Mouse (Mus musculus): ENCODE measurements around the gene Cngb1. TPM values are rescaled to one million over a fixed set of nuclear protein-coding genes. Genes with fewer than 3 reads are reported as not detected.

Cngb1 gene
- polyA plus RNA-seq, 1 experiment from 2014 or later: 0.81 TPM

DNA sequence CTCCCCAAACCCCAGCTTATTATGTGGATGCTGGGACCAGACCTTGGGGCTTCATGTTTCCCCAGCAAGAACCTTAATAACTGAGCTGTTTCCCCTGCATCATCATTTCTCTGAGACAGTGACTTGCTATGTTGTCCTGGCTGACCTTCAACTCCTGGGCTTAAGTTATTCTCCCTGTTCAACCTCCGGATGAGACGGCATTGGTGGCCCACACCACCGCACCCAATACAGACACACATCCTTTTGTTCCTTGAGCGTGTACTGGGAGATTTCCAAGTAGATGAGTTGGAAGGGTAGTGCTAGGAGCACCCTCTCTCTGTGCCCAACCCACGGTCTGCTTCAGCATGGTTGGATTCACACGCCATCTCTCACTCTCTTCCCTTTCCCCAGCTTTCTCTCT, 7.5 kb upstream of the Cngb1 start:
- no peak for ATAC-seq (replicated peaks; ENCODE audit: low FRiP score, low TSS enrichment, low read depth)
- Histone ChIP-seq H3K36me3 (ENCODE audit: control insufficient read depth, insufficient read depth, low read length) (no peaks in the 10 kb centered on the region), H3K9ac (ENCODE audit: low read length) (no peak overlapping the region), H3K27ac (ENCODE audit: low read depth) (no peak overlapping the region), H3K27me3 (replicated peaks; ENCODE audit: control insufficient read depth, insufficient read depth, low read length) (no peaks in the 10 kb centered on the region), H3K4me2 (ENCODE audit: low read length) (no peak overlapping the region), H3K9me3 (ENCODE audit: control insufficient read depth, low read length) (no peaks in the 10 kb centered on the region), H3K4me1 (replicated peaks; ENCODE audit: control insufficient read depth, insufficient read depth, low read length) (no peaks in the 10 kb centered on the region), H3K4me3 (ENCODE audit: low read depth, low read length) (no peak overlapping the region)
- WGBS: 86% methylated on average over 6 of the region's 6 CpGs
- no peak for DNase-seq (ENCODE audit: low spot score)

DNA sequence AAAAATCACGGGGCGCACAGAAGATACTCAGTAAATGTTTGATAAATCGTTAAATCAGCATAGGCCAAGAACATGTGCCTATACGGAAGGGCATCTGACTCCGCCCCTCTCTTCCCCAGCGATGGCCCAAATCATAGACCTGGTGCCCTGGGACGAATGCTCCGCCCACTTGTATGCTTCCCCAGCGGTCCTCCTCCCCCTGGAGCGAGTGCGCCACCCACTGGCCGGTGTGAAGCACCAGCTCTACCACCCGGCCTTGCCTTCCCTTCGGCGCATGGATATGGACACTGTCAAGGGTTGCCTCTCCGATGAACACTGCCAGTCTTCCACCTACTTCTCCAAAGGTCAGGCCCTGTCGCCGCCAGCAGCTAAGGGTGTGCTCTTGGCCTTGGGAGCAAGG, 6.5 kb upstream of the Cngb1 start:
- 69% methylated on average over 18 of the region's 18 CpGs for WGBS
- DNase-seq (ENCODE audit: low spot score) (no peak), ATAC-seq (replicated peaks; ENCODE audit: low FRiP score, low TSS enrichment, low read depth) (no peak)
- no peak overlapping the region for H3K9ac ChIP-seq (ENCODE audit: low read length)
- no peaks in the 10 kb centered on the region for H3K27me3 ChIP-seq (replicated peaks; ENCODE audit: control insufficient read depth, insufficient read depth, low read length)
- H3K9me3 ChIP-seq (ENCODE audit: control insufficient read depth, low read length): no peaks in the 10 kb centered on the region
- no peak overlapping the region for H3K4me3 ChIP-seq (ENCODE audit: low read depth, low read length)
- no peaks in the 10 kb centered on the region for H3K36me3 ChIP-seq (ENCODE audit: control insufficient read depth, insufficient read depth, low read length)
- no peaks in the 10 kb centered on the region for H3K4me1 ChIP-seq (replicated peaks; ENCODE audit: control insufficient read depth, insufficient read depth, low read length)
- H3K4me2 ChIP-seq (ENCODE audit: low read length): no peak overlapping the region
- H3K27ac ChIP-seq (ENCODE audit: low read depth): no peak overlapping the region

DNA sequence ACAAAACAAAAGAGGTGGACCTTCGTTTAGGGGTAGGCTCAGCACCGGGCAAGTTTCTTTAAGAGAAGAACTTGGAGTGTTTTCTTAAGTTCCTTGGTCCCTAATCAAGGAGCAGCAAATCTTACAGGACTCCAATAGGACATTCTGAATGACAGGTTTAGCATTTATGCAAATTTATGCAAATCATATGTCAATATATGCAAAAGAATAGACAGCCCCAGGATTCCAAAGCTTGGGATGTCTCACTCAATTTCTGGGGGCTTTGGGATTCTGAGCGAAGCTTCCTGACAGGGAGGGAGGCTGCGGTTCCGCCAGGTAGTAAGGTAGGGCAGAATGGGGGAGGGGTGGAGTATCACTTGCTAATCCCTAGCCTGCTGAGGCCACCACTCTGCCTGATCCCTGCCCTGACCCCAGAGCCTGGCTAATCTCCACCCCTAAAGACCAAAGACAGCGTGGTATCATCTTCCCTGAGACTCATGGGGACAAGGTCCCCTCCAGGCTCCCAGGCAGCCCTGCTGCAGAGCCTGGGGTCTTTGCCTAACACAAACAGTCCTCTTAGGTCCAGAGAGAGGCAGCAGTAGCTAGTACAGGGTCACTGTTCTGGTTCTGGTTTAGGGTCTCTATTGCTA, 4.1 kb upstream of the Cngb1 start, which contains the start of gene Tepp:
Tepp (plus strand) TSS at position 225 of the 629 bp plus-strand sequence.
- 39% methylated on average over 6 of the region's 6 CpGs for WGBS
- Histone ChIP-seq H3K4me3 (ENCODE audit: low read depth, low read length) (no peak within 1 kb of the TSS), H3K27ac (ENCODE audit: low read depth) (no peak within 1 kb of the TSS), H3K36me3 (ENCODE audit: control insufficient read depth, insufficient read depth, low read length) (no peaks in the 10 kb centered on the region), H3K4me1 (replicated peaks; ENCODE audit: control insufficient read depth, insufficient read depth, low read length) (no peaks in the 10 kb centered on the region), H3K9me3 (ENCODE audit: control insufficient read depth, low read length) (no peaks in the 10 kb centered on the region), H3K27me3 (replicated peaks; ENCODE audit: control insufficient read depth, insufficient read depth, low read length) (no peaks in the 10 kb centered on the region), H3K4me2 (ENCODE audit: low read length) (no peak within 1 kb of the TSS), H3K9ac (ENCODE audit: low read length) (no peak within 1 kb of the TSS)
- DNase-seq (ENCODE audit: low spot score): no peak
- ATAC-seq (replicated peaks; ENCODE audit: low FRiP score, low TSS enrichment, low read depth): no peak

DNA sequence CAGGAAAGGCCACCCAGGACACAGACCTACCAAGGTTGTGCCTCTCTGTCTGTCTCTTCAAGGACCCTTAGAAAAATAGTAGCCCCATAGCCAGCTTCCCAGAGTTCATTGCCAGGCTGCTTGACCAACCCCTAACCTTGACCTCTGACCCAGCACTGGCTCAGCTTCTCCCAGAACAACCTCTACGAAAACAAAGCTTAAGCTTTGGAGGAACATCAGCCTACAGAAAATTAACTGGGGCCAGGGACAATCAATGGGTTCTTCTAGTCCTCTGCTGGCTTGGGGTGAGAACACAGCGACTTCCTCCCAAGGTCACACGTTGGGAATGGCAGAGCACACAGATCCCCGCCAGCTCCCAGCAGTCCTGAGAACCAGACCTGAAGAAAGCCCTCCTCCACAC, 859 bp downstream of the Cngb1 start:
- Histone ChIP-seq H3K36me3 (ENCODE audit: control insufficient read depth, insufficient read depth, low read length) (no peaks in the 10 kb centered on the region), H3K4me1 (replicated peaks; ENCODE audit: control insufficient read depth, insufficient read depth, low read length) (no peaks in the 10 kb centered on the region), H3K9me3 (ENCODE audit: control insufficient read depth, low read length) (no peaks in the 10 kb centered on the region), H3K27ac (ENCODE audit: low read depth) (no peak overlapping the region), H3K4me2 (ENCODE audit: low read length) (no peak overlapping the region), H3K27me3 (replicated peaks; ENCODE audit: control insufficient read depth, insufficient read depth, low read length) (no peaks in the 10 kb centered on the region), H3K9ac (ENCODE audit: low read length) (no peak overlapping the region), H3K4me3 (ENCODE audit: low read depth, low read length) (no peak overlapping the region)
- 55% methylated on average over 4 of the region's 4 CpGs for WGBS
- ATAC-seq (replicated peaks; ENCODE audit: low FRiP score, low TSS enrichment, low read depth): no peak
- DNase-seq (ENCODE audit: low spot score): no peak

DNA sequence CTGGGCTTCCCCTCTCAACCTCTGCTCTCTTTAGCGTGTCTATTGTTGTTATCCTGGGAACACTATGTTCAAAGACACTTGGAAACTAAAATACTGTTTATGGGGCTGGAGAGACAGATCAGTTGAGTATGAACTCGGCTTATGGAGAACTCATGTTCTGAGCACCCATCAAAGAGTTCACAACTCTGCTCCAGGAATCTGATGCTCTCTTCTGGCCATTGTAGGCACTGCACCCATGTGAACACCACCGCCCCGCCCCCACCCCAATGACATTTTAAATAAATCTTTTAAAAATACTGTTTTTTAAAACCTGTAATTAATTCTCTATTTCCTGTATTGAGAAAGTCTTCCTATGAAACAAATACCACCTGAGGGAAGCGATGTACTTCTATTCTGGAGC, 4.0 kb downstream of the Cngb1 start:
- WGBS: 19% methylated on average over 5 of the region's 5 CpGs
- Histone ChIP-seq H3K4me2 (ENCODE audit: low read length) (no peak overlapping the region), H3K36me3 (ENCODE audit: control insufficient read depth, insufficient read depth, low read length) (no peaks in the 10 kb centered on the region), H3K27me3 (replicated peaks; ENCODE audit: control insufficient read depth, insufficient read depth, low read length) (no peaks in the 10 kb centered on the region), H3K27ac (ENCODE audit: low read depth) (no peak overlapping the region), H3K9me3 (ENCODE audit: control insufficient read depth, low read length) (no peaks in the 10 kb centered on the region), H3K4me1 (replicated peaks; ENCODE audit: control insufficient read depth, insufficient read depth, low read length) (no peaks in the 10 kb centered on the region), H3K4me3 (ENCODE audit: low read depth, low read length) (no peak overlapping the region), H3K9ac (ENCODE audit: low read length) (no peak overlapping the region)
- ATAC-seq (replicated peaks; ENCODE audit: low FRiP score, low TSS enrichment, low read depth): no peak
- DNase-seq (ENCODE audit: low spot score): peak; percentile 64

DNA sequence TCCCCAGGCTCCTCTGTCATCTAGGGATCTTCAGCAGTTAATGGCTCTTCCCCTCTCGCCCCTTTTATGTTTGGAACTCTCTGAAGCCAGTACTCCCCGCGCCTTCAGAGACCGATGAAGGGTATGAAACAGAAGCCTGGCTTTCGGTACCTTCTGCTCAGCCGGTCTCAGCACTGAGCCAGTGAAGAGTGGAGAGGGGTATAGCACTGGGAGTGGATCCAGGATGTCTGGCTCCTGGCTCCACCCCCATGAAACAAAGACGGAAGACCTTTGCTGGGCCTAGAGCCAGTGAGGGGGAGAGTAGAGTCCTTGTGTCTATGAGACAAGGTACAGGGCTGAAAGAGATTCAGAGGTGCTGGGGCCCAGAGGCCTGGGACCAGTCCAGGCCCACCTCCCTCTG, 12.5 kb downstream of the Cngb1 start:
- ATAC-seq (replicated peaks; ENCODE audit: low FRiP score, low TSS enrichment, low read depth) (peak; percentile 54; the same call in 1 of the 2 replicates), DNase-seq (ENCODE audit: low spot score) (no peak)
- Histone ChIP-seq H3K9me3 (ENCODE audit: control insufficient read depth, low read length) (no peaks in the 10 kb centered on the region), H3K36me3 (ENCODE audit: control insufficient read depth, insufficient read depth, low read length) (no peaks in the 10 kb centered on the region), H3K27me3 (replicated peaks; ENCODE audit: control insufficient read depth, insufficient read depth, low read length) (no peaks in the 10 kb centered on the region), H3K4me2 (ENCODE audit: low read length) (no peak overlapping the region), H3K27ac (ENCODE audit: low read depth) (peak overlapping the region; percentile 55), H3K4me1 (replicated peaks; ENCODE audit: control insufficient read depth, insufficient read depth, low read length) (no peaks in the 10 kb centered on the region), H3K9ac (ENCODE audit: low read length) (no peak overlapping the region), H3K4me3 (ENCODE audit: low read depth, low read length) (no peak overlapping the region)
- 56% methylated on average over 7 of the region's 7 CpGs for WGBS

DNA sequence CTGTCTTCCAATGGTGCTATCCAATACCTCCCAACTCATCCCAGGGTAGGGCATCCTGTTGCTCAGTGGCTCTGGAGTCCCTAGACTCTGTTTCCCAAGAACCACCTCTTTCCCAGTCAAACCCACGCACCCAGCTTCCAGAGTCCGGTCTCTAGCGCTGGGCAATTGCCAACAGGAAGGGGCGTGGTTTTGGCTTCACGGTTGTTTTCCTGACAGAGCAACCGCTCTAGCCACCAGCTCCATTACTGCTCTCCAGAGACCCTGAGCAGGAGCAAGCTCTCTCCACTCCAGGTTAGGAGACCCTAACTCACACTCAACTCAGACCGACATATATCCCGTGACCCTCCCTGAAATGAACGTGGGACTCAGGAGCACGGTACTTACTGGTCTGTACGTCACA, 13.2 kb downstream of the Cngb1 start:
- DNase-seq (ENCODE audit: low spot score) (no peak), ATAC-seq (replicated peaks; ENCODE audit: low FRiP score, low TSS enrichment, low read depth) (no peak)
- Histone ChIP-seq H3K4me1 (replicated peaks; ENCODE audit: control insufficient read depth, insufficient read depth, low read length) (no peaks in the 10 kb centered on the region), H3K27me3 (replicated peaks; ENCODE audit: control insufficient read depth, insufficient read depth, low read length) (no peaks in the 10 kb centered on the region), H3K27ac (ENCODE audit: low read depth) (no peak overlapping the region), H3K4me2 (ENCODE audit: low read length) (0 out of 2 replicates have a peak overlapping the region, but pooled peaks have one; percentile 11), H3K9me3 (ENCODE audit: control insufficient read depth, low read length) (no peaks in the 10 kb centered on the region), H3K4me3 (ENCODE audit: low read depth, low read length) (no peak overlapping the region), H3K36me3 (ENCODE audit: control insufficient read depth, insufficient read depth, low read length) (no peaks in the 10 kb centered on the region), H3K9ac (ENCODE audit: low read length) (no peak overlapping the region)
- WGBS: 62% methylated on average over 11 of the region's 11 CpGs

DNA sequence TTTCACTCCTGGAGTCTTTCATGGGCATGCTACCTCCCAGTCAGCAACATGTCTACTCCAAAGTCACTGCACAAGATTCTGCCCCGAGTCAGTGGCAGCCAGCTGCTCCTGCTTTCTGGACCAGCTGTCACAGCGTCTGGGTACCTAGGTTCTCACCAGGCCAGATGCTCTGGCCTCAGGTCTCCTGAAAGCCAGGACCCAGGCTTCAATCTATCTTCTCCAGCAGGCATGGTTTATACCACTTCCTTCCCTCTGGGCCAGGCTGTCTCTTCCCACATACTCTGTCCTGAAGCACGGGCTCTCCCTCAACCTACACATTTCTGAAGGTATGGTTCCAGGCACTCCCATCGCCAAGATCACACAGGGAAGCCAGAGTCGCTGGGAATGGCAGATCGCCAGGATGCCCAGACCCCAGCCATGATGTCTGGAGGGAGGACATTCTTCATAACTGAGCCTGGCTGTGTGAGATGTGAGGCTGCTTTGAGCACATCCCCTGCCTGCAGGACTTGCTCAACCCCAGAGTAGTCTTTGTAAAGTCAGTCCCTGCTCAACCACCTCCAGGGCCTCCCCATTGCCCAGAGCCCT, 17.2 kb downstream of the Cngb1 start:
- no peak overlapping the region for H3K4me3 ChIP-seq (ENCODE audit: low read depth, low read length)
- H3K9me3 ChIP-seq (ENCODE audit: control insufficient read depth, low read length): no peaks in the 10 kb centered on the region
- no peak overlapping the region for H3K27ac ChIP-seq (ENCODE audit: low read depth)
- no peaks in the 10 kb centered on the region for H3K4me1 ChIP-seq (replicated peaks; ENCODE audit: control insufficient read depth, insufficient read depth, low read length)
- no peaks in the 10 kb centered on the region for H3K27me3 ChIP-seq (replicated peaks; ENCODE audit: control insufficient read depth, insufficient read depth, low read length)
- H3K36me3 ChIP-seq (ENCODE audit: control insufficient read depth, insufficient read depth, low read length): no peaks in the 10 kb centered on the region
- no peak overlapping the region for H3K9ac ChIP-seq (ENCODE audit: low read length)
- DNase-seq (ENCODE audit: low spot score): no peak
- ATAC-seq (replicated peaks; ENCODE audit: low FRiP score, low TSS enrichment, low read depth): no peak
- no peak overlapping the region for H3K4me2 ChIP-seq (ENCODE audit: low read length)
- WGBS: 51% methylated on average over 6 of the region's 6 CpGs

DNA sequence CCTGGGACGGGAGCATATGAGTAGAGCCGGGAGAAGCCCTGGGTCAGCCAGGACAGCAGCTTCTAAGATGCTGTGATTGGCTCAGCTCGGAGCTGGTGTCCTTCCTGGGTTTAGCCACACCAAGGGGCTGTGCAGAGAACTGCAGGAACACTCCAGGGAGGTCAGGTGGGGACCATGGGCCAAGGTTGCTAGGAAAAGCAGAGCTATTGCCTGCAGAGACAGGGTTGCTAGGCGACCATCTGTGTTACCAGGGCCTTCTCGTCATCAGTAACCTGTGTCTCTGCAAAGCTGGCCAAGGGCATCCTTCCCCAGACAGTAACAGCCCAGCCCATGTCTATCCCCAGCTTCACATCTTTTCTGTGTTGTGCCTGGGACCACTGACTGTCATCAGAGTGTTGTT, 24.9 kb downstream of the Cngb1 start:
- DNase-seq (ENCODE audit: low spot score) (no peak), ATAC-seq (replicated peaks; ENCODE audit: low FRiP score, low TSS enrichment, low read depth) (no peak)
- Histone ChIP-seq H3K9ac (ENCODE audit: low read length) (no peak overlapping the region), H3K9me3 (ENCODE audit: control insufficient read depth, low read length) (no peaks in the 10 kb centered on the region), H3K4me3 (ENCODE audit: low read depth, low read length) (no peak overlapping the region), H3K27ac (ENCODE audit: low read depth) (no peak overlapping the region), H3K4me2 (ENCODE audit: low read length) (no peak overlapping the region), H3K36me3 (ENCODE audit: control insufficient read depth, insufficient read depth, low read length) (no peaks in the 10 kb centered on the region), H3K27me3 (replicated peaks; ENCODE audit: control insufficient read depth, insufficient read depth, low read length) (no peaks in the 10 kb centered on the region), H3K4me1 (replicated peaks; ENCODE audit: control insufficient read depth, insufficient read depth, low read length) (no peaks in the 10 kb centered on the region)
- 53% methylated on average over 5 of the region's 5 CpGs for WGBS
